Mouse (Mus musculus) gonadal fat pad, adult 2 months (tissue): ENCODE data around the gene Rnf130. TPM values are rescaled to one million over a fixed set of nuclear protein-coding genes. Genes with fewer than 3 reads are reported as not detected.

ENCODE experiments used
- DNase-seq: peaks from one replicate; pipeline ENCODE4 v3.0.0-alpha.2; 2012; ENCODE audit warnings: low read depth
- polyA plus RNA-seq: library from polyadenylated mRNA; depleted of rRNA; stranded (reverse); fragments of >200 nt; gene quantifications from 2 replicates; pipeline ENCODE4 v1.2.3, GENCODE M21; 2012; rRNA removed

Rnf130 gene
- 47.0 and 50.1 TPM in 2 replicates for polyA plus RNA-seq

- peak; percentile 37 for DNase-seq
Measured at GRCm38 (mm10) chr11:50024833-50025720, at the start of gene Rnf130. Gene Rnf130, plus strand, starts transcription at chr11:50025346.

- DNase-seq = no peak
Measured at GRCm38 (mm10) chr11:49977963-49978568, 47.1 kb upstream of the Rnf130 start.

GRCm38 (mm10) chr11:49978935-49979334 is 46.2 kb upstream of the Rnf130 start:
- no peak for DNase-seq

- DNase-seq = no peak
Measured at GRCm38 (mm10) chr11:49980681-49981235, 44.4 kb upstream of the Rnf130 start.

- no peak for DNase-seq
Measured at GRCm38 (mm10) chr11:49981321-49981963, 43.7 kb upstream of the Rnf130 start.

- no peak for DNase-seq
Measured at GRCm38 (mm10) chr11:49982094-49982493, 43.1 kb upstream of the Rnf130 start.

GRCm38 (mm10) chr11:49982881-49983280 is 42.3 kb upstream of the Rnf130 start:
- DNase-seq = no peak

GRCm38 (mm10) chr11:49983875-49984552 is 41.1 kb upstream of the Rnf130 start:
- DNase-seq = no peak

- DNase-seq = no peak
Measured at GRCm38 (mm10) chr11:49985009-49985408, 40.1 kb upstream of the Rnf130 start.

GRCm38 (mm10) chr11:49986277-49987036 is 38.7 kb upstream of the Rnf130 start:
- DNase-seq = no peak

GRCm38 (mm10) chr11:49994536-49994935 is 30.6 kb upstream of the Rnf130 start:
- DNase-seq = no peak

- no peak for DNase-seq
Measured at GRCm38 (mm10) chr11:49996398-49996797, 28.7 kb upstream of the Rnf130 start.

- no peak for DNase-seq
Measured at GRCm38 (mm10) chr11:49997321-49997720, 27.8 kb upstream of the Rnf130 start.

- no peak for DNase-seq
Measured at GRCm38 (mm10) chr11:50002853-50003252, 22.3 kb upstream of the Rnf130 start.

- no peak for DNase-seq
Measured at GRCm38 (mm10) chr11:50007776-50008175, 17.4 kb upstream of the Rnf130 start.

- no peak for DNase-seq
Measured at GRCm38 (mm10) chr11:50008231-50008630, 16.9 kb upstream of the Rnf130 start.

GRCm38 (mm10) chr11:50013016-50013415 is 12.1 kb upstream of the Rnf130 start:
- no peak for DNase-seq

- no peak for DNase-seq
Measured at GRCm38 (mm10) chr11:50016503-50016902, 8.6 kb upstream of the Rnf130 start.

- DNase-seq = no peak
Measured at GRCm38 (mm10) chr11:50017511-50017910, 7.6 kb upstream of the Rnf130 start.

GRCm38 (mm10) chr11:50018848-50019247 is 6.3 kb upstream of the Rnf130 start:
- DNase-seq = no peak

GRCm38 (mm10) chr11:50022085-50022484 is 3.1 kb upstream of the Rnf130 start:
- DNase-seq = no peak
